Mouse (Mus musculus): ENCODE data around the gene Slc12a6.
"Not testable (repeated sequence)": the region's sequence is repeated elsewhere in the genome, so short reads cannot be mapped to it uniquely, and the experiment has no call there.

Gene Slc12a6

GRCm38 (mm10) chr2:112262779-112263295 is 2.8 kb upstream of the Slc12a6 start:
- no peak for DNase-seq

DNA sequence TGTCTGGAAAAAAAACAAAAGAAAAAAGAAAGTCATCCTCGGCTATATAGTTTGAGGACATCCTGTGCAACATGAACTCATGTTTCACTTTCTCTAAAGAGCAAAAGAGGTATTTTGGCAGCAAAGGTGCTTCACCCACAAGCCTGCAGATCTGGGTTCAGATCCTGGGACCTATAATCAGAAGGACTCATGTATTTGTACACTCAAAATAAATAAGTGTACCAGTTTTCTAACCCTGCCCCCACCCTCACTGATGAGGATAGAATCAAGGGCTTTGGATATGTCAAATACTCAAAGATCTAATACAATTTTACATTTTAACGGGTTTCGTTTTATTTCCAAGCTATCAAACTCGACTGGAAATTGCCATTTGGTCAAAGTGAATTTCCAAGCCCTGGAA is 1.3 kb upstream of the Slc12a6 start:
- DNase-seq: no peak

DNA sequence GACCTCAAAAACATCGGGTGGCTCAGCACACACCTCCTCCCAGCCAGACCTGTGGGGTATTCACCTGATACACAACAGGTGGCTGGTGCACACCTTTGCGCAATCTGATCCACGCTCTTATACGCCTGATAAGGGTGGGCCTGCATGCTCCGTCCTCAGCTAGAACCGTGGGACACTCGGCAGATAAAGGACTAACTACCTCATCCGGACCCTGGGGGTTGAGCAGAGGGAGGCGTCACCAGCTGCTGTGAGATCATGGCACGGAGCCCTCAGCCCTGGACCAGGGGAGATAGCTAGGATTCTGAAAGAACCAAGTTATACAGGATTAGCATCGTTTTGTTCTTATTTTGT is 592 bp downstream of the Slc12a6 start, which contains the start of gene Gm21985:
Gm21985 (plus strand) TSS at position 73 of the 351 bp plus-strand sequence.
- DNase-seq: peak; percentile 49

DNA sequence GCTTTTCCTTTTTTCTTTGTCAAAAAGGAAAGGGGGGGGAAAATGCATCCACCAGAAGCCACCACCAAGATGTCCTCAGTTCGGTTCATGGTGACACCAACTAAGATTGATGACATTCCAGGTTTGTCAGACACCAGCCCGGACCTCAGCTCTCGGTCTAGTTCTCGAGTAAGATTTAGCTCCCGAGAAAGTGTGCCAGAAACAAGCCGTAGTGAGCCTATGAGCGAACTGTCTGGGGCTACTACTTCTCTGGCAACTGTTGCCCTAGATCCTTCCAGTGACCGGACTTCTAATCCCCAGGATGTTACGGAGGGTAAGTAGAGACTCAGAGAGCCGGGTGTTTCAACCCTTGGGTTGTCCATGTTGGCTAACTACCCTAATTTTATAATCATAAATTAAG is 1.2 kb downstream of the Slc12a6 start:
- DNase-seq: no peak

DNA sequence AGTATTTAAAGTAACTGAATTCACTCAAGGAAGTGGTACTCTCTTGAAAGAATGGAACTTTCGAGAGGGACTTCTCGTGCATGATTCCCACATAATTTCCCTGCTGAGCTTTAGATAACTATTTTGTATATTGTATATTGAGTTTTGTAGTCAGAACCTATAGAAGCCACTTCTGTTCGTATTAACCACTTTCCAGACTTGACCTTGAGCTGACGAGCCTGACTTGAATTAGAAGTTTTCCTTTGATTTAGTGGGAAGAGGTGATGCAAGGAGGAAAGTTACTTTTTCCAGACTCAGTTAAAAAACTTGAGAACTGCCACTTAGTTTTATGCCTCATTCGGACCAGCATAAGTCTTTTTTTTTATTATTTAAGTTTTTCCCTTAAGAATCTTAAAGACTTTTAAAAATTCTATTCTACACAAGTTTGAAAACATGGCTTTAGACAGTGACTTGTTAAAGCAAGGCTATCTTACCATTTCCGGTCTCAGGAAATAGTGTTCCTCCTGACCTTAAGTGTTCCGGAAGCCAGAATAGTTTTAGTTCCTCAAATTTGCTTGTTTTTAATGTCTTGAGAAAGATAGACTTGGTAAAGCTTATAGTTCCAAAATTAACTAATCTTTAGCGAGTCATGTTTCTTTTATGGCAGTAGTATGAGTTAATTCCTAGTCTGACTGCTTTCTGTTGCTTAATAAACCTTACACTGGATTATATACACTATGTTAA is 2.1 kb downstream of the Slc12a6 start:
- DNase-seq: no peak

DNA sequence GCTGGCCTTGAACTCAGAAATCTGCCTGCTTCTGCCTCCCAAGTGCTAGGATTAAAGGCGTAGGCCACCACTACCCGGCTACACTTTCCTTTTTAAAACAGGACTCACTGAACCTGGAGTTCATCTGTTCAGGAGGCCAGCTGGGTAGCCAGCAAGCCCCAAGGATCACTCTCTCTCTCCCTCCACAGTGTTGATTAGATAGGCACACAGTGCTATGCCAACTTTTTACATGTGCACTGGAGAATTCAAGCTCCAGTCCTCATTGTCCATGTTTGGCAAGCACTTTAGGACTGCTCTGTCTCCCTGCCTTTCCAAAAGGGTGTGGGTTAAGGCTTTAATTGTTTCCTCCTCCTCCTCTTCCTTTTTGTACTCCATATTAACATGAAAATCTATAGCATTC is 4.4 kb downstream of the Slc12a6 start:
- DNase-seq: no peak

GRCm38 (mm10) chr2:112272909-112273308 is 7.3 kb downstream of the Slc12a6 start:
- no peak for DNase-seq

- no peak for DNase-seq
Measured at GRCm38 (mm10) chr2:112273474-112273873, 7.8 kb downstream of the Slc12a6 start.

DNA sequence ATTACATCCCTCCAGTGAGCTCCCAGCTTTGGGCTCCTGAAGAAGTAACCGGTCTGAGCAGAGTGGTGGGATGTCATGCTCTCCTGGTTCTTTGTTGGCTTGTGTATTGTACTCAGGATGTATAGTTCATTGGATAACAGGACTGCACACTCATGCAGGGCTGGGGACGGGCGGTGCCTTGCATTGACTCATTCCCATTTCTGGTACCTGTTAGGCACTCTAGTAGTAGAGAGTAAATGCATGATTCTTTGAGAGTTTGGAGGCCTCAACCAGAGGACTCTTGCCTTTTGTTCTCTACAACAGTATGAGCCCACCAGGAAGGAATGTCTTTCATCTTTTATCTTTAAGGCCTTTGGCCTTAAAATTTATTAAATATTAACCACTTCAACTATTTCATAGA is 11.2 kb downstream of the Slc12a6 start:
- no peak for DNase-seq

- no peak for DNase-seq
Measured at GRCm38 (mm10) chr2:112282846-112283245, 17.2 kb downstream of the Slc12a6 start.

DNA sequence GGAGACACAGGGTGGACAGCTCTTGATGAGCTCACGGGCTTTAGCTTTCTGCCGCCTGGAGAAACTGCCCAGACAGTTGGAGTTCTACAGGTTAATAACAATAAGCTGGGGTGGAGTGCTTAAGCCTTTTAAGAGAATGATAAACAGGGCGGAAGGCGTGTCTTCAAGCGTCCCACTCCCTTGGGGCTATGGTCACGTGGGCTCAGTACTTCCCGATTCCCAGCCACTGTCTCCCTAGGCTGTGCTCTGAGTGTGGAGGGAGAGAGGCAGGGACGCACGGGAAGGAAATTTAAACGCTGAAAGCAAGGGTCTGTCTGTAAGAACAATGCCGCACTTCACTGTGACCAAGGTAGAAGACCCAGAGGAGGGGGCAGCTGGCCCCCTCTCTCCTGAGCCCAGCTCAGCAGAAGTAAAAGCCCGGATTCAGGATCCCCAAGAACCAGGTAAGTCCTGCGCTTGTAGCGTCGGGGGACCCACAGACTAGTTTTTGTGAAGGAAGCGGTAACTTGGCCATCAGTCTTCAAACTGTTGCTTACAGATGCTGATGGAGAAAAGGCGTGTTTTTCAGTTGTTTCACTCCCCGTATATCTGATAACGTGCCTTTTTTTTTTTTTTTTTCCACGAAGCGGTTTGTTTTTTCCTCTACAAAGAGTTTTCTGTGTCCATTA is 18.9 kb downstream of the Slc12a6 start:
- DNase-seq: no peak

- no peak for DNase-seq
Measured at GRCm38 (mm10) chr2:112285031-112285390, 19.4 kb downstream of the Slc12a6 start.

DNA sequence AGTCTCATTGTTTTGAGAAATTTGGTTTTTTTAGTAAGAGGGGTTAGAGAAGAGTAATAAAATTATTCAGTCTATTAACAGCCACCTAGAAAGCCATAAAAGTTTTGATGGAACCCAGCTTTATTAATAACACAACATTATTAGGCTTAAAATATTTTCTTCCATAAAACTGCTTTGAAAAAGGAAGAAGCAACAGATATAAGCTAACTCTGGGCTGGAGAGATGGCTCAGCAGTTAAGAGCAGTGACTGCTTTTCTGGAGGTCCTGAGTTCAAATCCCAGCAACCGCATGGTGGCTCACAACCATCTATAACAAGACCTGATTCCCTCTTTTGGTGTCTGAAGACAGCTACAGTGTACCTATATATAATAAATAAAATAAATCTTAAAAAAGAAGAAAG is 20.4 kb downstream of the Slc12a6 start:
- DNase-seq: not testable (repeated sequence)

- no peak for DNase-seq
Measured at GRCm38 (mm10) chr2:112287059-112287458, 21.4 kb downstream of the Slc12a6 start.

GRCm38 (mm10) chr2:112289507-112289906 is 23.9 kb downstream of the Slc12a6 start:
- DNase-seq: no peak

- DNase-seq: no peak
Measured at GRCm38 (mm10) chr2:112292823-112293222, 27.2 kb downstream of the Slc12a6 start.

GRCm38 (mm10) chr2:112296211-112296610 is 30.6 kb downstream of the Slc12a6 start:
- DNase-seq: no peak

GRCm38 (mm10) chr2:112298221-112298620 is 32.6 kb downstream of the Slc12a6 start:
- no peak for DNase-seq

- no peak for DNase-seq
Measured at GRCm38 (mm10) chr2:112308671-112309070, 43.0 kb downstream of the Slc12a6 start.

DNA sequence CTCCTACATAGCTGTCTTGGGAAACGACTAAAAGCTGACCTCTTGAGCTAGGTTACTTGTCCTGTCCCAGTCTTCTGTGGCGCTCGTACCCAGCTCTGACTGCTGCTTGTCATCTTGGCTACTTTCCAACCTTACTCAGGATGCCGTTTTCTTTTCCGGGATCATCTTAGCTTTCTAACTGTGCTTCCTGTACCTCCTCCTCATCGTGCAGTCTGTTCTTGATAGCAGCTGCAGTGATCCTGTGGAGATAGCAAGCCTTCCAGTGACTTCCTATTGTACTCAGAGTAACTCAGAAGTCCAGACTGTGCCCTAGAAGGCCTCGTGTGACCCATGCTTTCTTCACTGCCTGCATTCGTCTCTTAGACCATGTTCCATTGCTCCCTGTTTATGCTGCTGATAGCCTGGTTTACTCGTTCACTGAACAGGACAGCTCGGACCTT is 43.6 kb downstream of the Slc12a6 start:
- DNase-seq: no peak

DNA sequence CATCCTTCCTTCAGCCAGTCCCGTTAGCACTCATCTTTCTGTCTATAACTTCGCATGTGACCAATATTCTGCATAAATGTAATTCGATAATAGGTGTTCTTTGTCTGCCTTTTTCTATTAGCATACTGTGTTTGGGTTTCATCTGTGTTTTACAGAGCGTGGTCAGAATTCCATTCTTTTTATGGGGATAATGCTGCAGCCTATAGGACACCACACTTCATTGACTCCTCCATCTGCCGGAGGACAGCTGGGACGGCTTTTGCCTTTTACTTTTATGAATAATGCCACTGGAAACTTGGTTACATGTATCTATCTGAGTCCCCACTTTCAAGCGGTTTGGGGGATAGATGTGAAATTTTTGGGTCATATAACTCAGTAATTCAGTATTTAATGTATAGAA is 50.0 kb downstream of the Slc12a6 start:
- DNase-seq: no peak

DNA sequence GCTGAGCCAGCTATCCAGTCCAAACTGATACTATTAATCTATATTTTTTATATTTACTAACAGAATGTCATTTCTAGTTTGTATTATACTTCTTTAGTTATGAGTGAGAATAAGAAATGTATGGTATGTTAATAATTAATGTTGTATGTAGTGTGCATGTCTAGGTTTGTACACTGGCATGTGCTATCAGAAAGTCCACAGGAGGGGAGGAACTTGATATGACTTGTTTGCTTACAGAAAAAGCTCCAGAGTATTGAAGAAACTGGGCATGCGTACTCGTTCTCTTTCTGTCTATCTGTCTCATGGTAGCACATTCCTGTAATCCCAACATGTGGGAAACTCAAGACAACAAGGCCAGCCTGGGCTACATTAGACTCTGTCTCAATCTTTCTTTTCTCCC is 52.6 kb downstream of the Slc12a6 start:
- no peak for DNase-seq

DNA sequence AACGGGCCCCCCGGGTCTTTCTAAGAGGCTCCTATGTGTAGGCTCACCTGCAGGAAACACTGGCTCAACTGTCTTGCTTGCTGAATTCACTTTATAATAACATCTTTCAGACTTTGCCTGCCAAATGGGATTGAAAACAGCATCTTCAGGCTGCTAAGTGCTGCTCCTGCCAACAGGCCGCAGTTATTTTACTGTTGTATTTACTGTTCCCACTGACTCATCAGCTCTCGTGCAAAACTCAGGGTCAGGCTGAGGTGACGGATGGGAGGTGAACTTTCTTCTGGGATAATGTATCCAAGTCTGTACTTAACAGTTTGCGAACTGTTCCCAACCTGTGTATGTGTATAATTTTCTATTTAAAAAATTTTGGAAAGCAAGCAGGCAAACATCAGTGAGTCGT is 53.3 kb downstream of the Slc12a6 start:
- no peak for DNase-seq

DNA sequence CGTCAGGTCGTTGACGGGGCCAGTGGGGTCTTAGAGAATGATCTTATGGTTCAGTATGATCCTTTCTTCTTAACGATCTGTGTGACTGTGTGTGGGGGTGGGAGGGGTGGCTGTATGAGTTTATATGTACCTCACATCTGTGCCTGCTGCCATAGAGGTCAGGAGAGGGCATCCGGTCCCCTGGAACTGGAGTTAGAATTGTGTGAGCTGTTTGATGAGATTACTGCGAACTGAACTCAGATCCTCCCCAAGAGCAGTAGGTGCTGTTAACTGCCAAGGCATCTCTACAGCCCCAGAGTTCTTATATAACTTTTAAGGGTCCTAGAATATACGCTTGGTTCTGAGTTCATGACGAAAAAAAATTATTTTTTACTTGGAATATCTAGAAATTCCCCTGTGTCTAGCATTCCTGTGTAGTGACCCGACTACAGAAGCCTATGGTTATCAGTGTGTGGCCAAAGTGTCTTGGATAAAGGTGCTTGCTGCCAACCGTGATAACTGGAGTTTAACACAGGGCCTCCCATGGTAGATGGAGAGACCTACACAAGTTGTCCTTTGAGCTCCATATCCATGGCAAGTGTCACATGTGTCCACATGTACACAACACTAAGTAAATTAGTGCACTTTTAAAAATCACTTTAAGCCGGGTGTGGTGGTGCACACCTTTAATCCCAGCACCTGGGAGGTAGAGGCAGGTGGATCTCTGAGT is 62.6 kb downstream of the Slc12a6 start:
- DNase-seq: no peak
